Mouse (Mus musculus) CD8-positive naive resting alpha-beta T cell, adult 57 days (primary cell): Measurements from ENCODE around the gene Acbd5. TPM values are rescaled to one million over a fixed set of nuclear protein-coding genes. Genes with fewer than 3 reads are reported as not detected.

Experiments
- total RNA-seq: library from RNA; stranded (reverse); gene quantifications from one replicate; pipeline ENCODE4 v1.2.4, GENCODE M21; 2023

Acbd5 gene
- 44.1 TPM for total RNA-seq

GRCm38 (mm10) chr2:23067552-23068369, at the start of gene Acbd5:
TSS of gene Acbd5 (plus strand) at chr2:23068167.

GRCm38 (mm10) chr2:23040001-23040646, 27.8 kb upstream of the Acbd5 start, which contains the start of gene Abi1:
TSS of gene Abi1 (minus strand) at chr2:23040241.

GRCm38 (mm10) chr2:23155777-23156607, 88.0 kb downstream of the Acbd5 start, which contains the start of the genes Mastl and Yme1l1:
TSS of gene Mastl (minus strand) at chr2:23156024.
TSS of gene Yme1l1 (plus strand) at chr2:23156369.

Other genes starting within 250 kb of the Acbd5 start
- 17.7 TPM for gene Pdss1, start 172.6 kb upstream of the Acbd5 start, total RNA-seq
- 168 TPM for gene Abi1, start 27.9 kb upstream of the Acbd5 start, total RNA-seq
- gene Mastl, start 87.9 kb downstream of the Acbd5 start, total RNA-seq = 0.37 TPM
- gene Yme1l1, start 88.2 kb downstream of the Acbd5 start, total RNA-seq = 144 TPM
- gene 4931423N10Rik, start 139.3 kb downstream of the Acbd5 start, total RNA-seq = 0.28 TPM